In the genomic region with DNA sequence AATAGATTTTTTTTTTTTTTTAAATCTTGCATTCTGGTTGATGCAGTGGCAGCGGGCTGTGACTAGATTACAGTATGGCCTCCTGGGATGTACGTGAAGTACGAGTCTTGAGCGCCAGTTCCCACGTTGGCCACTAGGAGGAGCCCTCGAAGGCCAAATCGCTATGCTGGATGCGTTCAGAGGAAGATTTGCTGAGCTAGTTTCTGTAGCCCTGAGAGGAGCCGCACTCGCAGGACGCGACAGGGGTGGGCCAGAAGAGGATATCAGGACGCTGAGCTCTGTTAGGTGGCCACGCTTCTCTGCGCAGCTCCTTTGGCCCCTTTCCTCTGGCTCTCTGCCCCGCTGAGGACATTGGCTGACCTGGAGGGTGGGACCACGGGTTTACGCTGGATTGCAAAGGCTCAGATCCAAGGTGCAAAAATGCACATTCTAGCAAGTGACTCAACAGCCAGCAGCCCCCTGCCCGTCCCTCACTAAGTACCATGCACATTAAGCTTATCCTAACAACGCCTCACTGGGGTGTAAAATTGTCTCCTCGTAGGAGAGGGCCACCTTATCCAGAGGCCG, we compare ENCODE assay signal across 8 mouse cellular contexts. TPM values are rescaled to one million over a fixed set of nuclear protein-coding genes. Genes with fewer than 3 reads are reported as not detected.
DNase-seq lines count a peak whose midpoint lies in the region; ATAC-seq and TF ChIP-seq lines count a peak whose summit lies in the region.

No protein-coding gene starts in this region.

- peak overlapping the region; percentile 68 for H3K4me3 ChIP-seq in E14TG2a.4 (replicated peaks; ENCODE audit: low read length)
- H3K4me3 ChIP-seq in forebrain, embryonic 12.5 days (replicated peaks) = peak overlapping the region; percentile 26
- peak overlapping the region; percentile 24 for H3K4me3 ChIP-seq in heart, postnatal 0 days (ENCODE audit: low read depth, low read length)
- H3K4me3 ChIP-seq in liver, embryonic 15.5 days (replicated peaks) = peak overlapping the region; percentile 31
- no peak overlapping the region for H3K4me3 ChIP-seq in neural tube, embryonic 11.5 days (ENCODE audit: low read depth, low read length)
- H3K4me3 ChIP-seq in stomach, embryonic 16.5 days (replicated peaks; ENCODE audit: low read length) = peak overlapping the region; percentile 40

- H3K9ac ChIP-seq in forebrain, embryonic 12.5 days = peak overlapping the region; percentile 46
- H3K9ac ChIP-seq in heart, postnatal 0 days (replicated peaks; ENCODE audit: low read depth, low read length) = no peak overlapping the region
- H3K9ac ChIP-seq in liver, embryonic 15.5 days = no peak overlapping the region
- H3K9ac ChIP-seq in neural tube, embryonic 11.5 days (ENCODE audit: low read length) = peak overlapping the region; percentile 30
- H3K9ac ChIP-seq in stomach, embryonic 16.5 days (ENCODE audit: low read length) = peak overlapping the region; percentile 65

- H3K4me2 ChIP-seq in forebrain, embryonic 12.5 days = peak overlapping the region; percentile 54
- H3K4me2 ChIP-seq in heart, postnatal 0 days (ENCODE audit: low read depth, low read length) = peak overlapping the region; percentile 56
- H3K4me2 ChIP-seq in liver, embryonic 15.5 days = peak overlapping the region; percentile 52
- H3K4me2 ChIP-seq in neural tube, embryonic 11.5 days (ENCODE audit: low read depth) = peak overlapping the region; percentile 31
- H3K4me2 ChIP-seq in stomach, embryonic 16.5 days (ENCODE audit: low read depth, low read length) = peak overlapping the region; percentile 59

- H3K4me1 ChIP-seq in E14TG2a.4 (replicated peaks; ENCODE audit: low read depth, low read length) = peaks cover 13% of the 10 kb centered on the region
- peaks cover 8% of the 10 kb centered on the region for H3K4me1 ChIP-seq in forebrain, embryonic 12.5 days
- H3K4me1 ChIP-seq in heart, postnatal 0 days (ENCODE audit: control insufficient read depth, insufficient read depth) = no peaks in the 10 kb centered on the region
- H3K4me1 ChIP-seq in liver, embryonic 15.5 days (replicated peaks) = peaks cover 25% of the 10 kb centered on the region; the same call in 1 of the 2 replicates
- H3K4me1 ChIP-seq in neural tube, embryonic 11.5 days (ENCODE audit: control insufficient read depth, insufficient read depth, low read length) = no peaks in the 10 kb centered on the region
- H3K4me1 ChIP-seq in stomach, embryonic 16.5 days (ENCODE audit: control insufficient read depth, insufficient read depth, low read length) = peaks cover 6% of the 10 kb centered on the region; the same call in 1 of the 2 replicates

- no peak for TF ChIP-seq EP300 in heart, postnatal 0 days (IDR thresholded peaks at IDR 0.05; ENCODE audit: low read depth)

- DNase-seq in c-Kit-positive CD71-positive TER-119-negative erythroid progenitor cells, embryonic 14.5 days (ENCODE audit: low read depth) = peak; percentile 70
- peak; percentile 82 for DNase-seq in heart, postnatal 0 days (ENCODE audit: low spot score)
- peak; percentile 94 to 95 for DNase-seq in kidney, postnatal 36 days
- DNase-seq in neural tube, embryonic 11.5 days (ENCODE audit: low spot score) = peak; percentile 89

- peaks cover 24% of the 10 kb centered on the region for H3K27me3 ChIP-seq in E14TG2a.4 (ENCODE audit: insufficient read depth, low read length)
- peaks cover 8% of the 10 kb centered on the region; the same call in 1 of the 2 replicates for H3K27me3 ChIP-seq in forebrain, embryonic 12.5 days
- peaks cover 41% of the 10 kb centered on the region for H3K27me3 ChIP-seq in heart, postnatal 0 days (ENCODE audit: control insufficient read depth, insufficient read depth, low read length)
- 0 out of 2 replicates have a peak, but pooled peaks cover 4% of the 10 kb centered on the region for H3K27me3 ChIP-seq in liver, embryonic 15.5 days
- no peaks in the 10 kb centered on the region for H3K27me3 ChIP-seq in neural tube, embryonic 11.5 days (ENCODE audit: control insufficient read depth, insufficient read depth, low read length)
- H3K27me3 ChIP-seq in stomach, embryonic 16.5 days (ENCODE audit: control insufficient read depth, insufficient read depth, low read length) = no peaks in the 10 kb centered on the region

- peak; percentile 63 for ATAC-seq in forebrain, embryonic 12.5 days (ENCODE audit: low FRiP score)
- ATAC-seq in heart, postnatal 0 days (ENCODE audit: insufficient read depth, low read depth) = peak; percentile 64
- no peak for ATAC-seq in liver, embryonic 15.5 days (ENCODE audit: insufficient read depth)
- peak; percentile 69 for ATAC-seq in neural tube, embryonic 11.5 days (ENCODE audit: insufficient read depth, low FRiP score, low TSS enrichment)
- ATAC-seq in stomach, embryonic 16.5 days (ENCODE audit: insufficient read depth, low FRiP score) = peak; percentile 55; the same call in 1 of the 2 replicates

- TF ChIP-seq CTCF in E14TG2a.4 (conservative IDR thresholded peaks at IDR 0.05; ENCODE audit: low read length) = peak; percentile 99
- TF ChIP-seq CTCF in heart, postnatal 0 days (IDR thresholded peaks at IDR 0.05; ENCODE audit: low read depth) = peak; percentile 95

- 13% methylated on average over 22 of the region's 22 CpGs for WGBS in forebrain, embryonic 12.5 days
- 8% methylated on average over 22 of the region's 22 CpGs for WGBS in heart, postnatal 0 days
- 7% methylated on average over 22 of the region's 22 CpGs for WGBS in liver, embryonic 15.5 days (ENCODE audit: insufficient replicate concordance)
- 12% methylated on average over 22 of the region's 22 CpGs for WGBS in neural tube, embryonic 11.5 days
- 9% methylated on average over 22 of the region's 22 CpGs for WGBS in stomach, embryonic 16.5 days

- H3K27ac ChIP-seq in forebrain, embryonic 12.5 days = no peak overlapping the region
- no peak overlapping the region for H3K27ac ChIP-seq in heart, postnatal 0 days (ENCODE audit: low read depth)
- 0 out of 2 replicates have a peak overlapping the region, but pooled peaks have one; percentile 11 for H3K27ac ChIP-seq in liver, embryonic 15.5 days (replicated peaks)
- no peak overlapping the region for H3K27ac ChIP-seq in neural tube, embryonic 11.5 days (ENCODE audit: low read depth, low read length)
- H3K27ac ChIP-seq in stomach, embryonic 16.5 days (ENCODE audit: low read length) = no peak overlapping the region

- H3K9me3 ChIP-seq in E14TG2a.4 (ENCODE audit: low read length) = no peaks in the 10 kb centered on the region
- no peaks in the 10 kb centered on the region for H3K9me3 ChIP-seq in forebrain, embryonic 12.5 days
- H3K9me3 ChIP-seq in heart, postnatal 0 days (replicated peaks; ENCODE audit: control insufficient read depth, low read length) = no peaks in the 10 kb centered on the region
- no peaks in the 10 kb centered on the region for H3K9me3 ChIP-seq in liver, embryonic 15.5 days (replicated peaks)
- H3K9me3 ChIP-seq in neural tube, embryonic 11.5 days (ENCODE audit: control insufficient read depth, low read length) = no peaks in the 10 kb centered on the region
- H3K9me3 ChIP-seq in stomach, embryonic 16.5 days (replicated peaks; ENCODE audit: control insufficient read depth, low read length) = no peaks in the 10 kb centered on the region

- no peaks in the 10 kb centered on the region for H3K36me3 ChIP-seq in E14TG2a.4 (ENCODE audit: insufficient read depth, low read length)
- no peaks in the 10 kb centered on the region for H3K36me3 ChIP-seq in forebrain, embryonic 12.5 days (replicated peaks)
- no peaks in the 10 kb centered on the region for H3K36me3 ChIP-seq in heart, postnatal 0 days (replicated peaks; ENCODE audit: control insufficient read depth, insufficient read depth, low read length)
- no peaks in the 10 kb centered on the region for H3K36me3 ChIP-seq in liver, embryonic 15.5 days (replicated peaks)
- H3K36me3 ChIP-seq in neural tube, embryonic 11.5 days (ENCODE audit: control insufficient read depth, insufficient read depth, low read length) = no peaks in the 10 kb centered on the region
- H3K36me3 ChIP-seq in stomach, embryonic 16.5 days (ENCODE audit: control insufficient read depth, insufficient read depth, low read length) = no peaks in the 10 kb centered on the region

RNA-seq across cellular contexts. Expression of gene Hnf4a, which starts 28.4 kb away (rescaled TPM):
- not detected in 2 replicates for polyA plus RNA-seq in forebrain, embryonic 12.5 days (2016; fragmentation: Nextera tagmentation; extraction: Ambion mirVana)
- total RNA-seq in heart, postnatal 0 days (2014; rRNA removed; ENCODE audit: low replicate concordance) = not detected in 2 replicates
- polyA plus RNA-seq in heart, postnatal 0 days (2015; fragmentation: Nextera tagmentation; extraction: Ambion mirVana) = not detected in 2 replicates
- polyA plus RNA-seq in liver, embryonic 15.5 days (2015; fragmentation: Nextera tagmentation; extraction: Ambion mirVana) = 17.0 and 19.0 TPM in 2 replicates
- not detected in 2 replicates for polyA plus RNA-seq in neural tube, embryonic 11.5 days (2014; fragmentation: Nextera tagmentation; extraction: Ambion mirVana)
- polyA plus RNA-seq in stomach, embryonic 16.5 days (2015; fragmentation: Nextera tagmentation; extraction: Ambion mirVana) = 34.1 and 41.4 TPM in 2 replicates

RNA-seq across cellular contexts. Expression of gene R3hdml, which starts 42.9 kb away (rescaled TPM):
- polyA plus RNA-seq in forebrain, embryonic 12.5 days (2016; fragmentation: Nextera tagmentation; extraction: Ambion mirVana) = not detected in 2 replicates
- total RNA-seq in heart, postnatal 0 days (2014; rRNA removed; ENCODE audit: low replicate concordance) = not detected in 2 replicates
- not detected in 2 replicates for polyA plus RNA-seq in heart, postnatal 0 days (2015; fragmentation: Nextera tagmentation; extraction: Ambion mirVana)
- polyA plus RNA-seq in liver, embryonic 15.5 days (2015; fragmentation: Nextera tagmentation; extraction: Ambion mirVana) = not detected in 2 replicates
- 0.28 and 0.37 TPM in 2 replicates for polyA plus RNA-seq in neural tube, embryonic 11.5 days (2014; fragmentation: Nextera tagmentation; extraction: Ambion mirVana)
- polyA plus RNA-seq in stomach, embryonic 16.5 days (2015; fragmentation: Nextera tagmentation; extraction: Ambion mirVana) = not detected in 2 replicates

Comparison
In these comparisons a context has a peak if more than half of its experiments do, and no peak if none do; other contexts are left out.
1. H3K9ac ChIP-seq: peak in forebrain, embryonic 12.5 days (single experiment), neural tube, embryonic 11.5 days (single experiment) and stomach, embryonic 16.5 days (single experiment); none in heart, postnatal 0 days (single experiment) and liver, embryonic 15.5 days (single experiment).
2. RNA of gene Hnf4a, which starts 28.4 kb away (polyA plus RNA-seq): 34.1 to 41.4 TPM in stomach, embryonic 16.5 days and 17.0 to 19.0 TPM in liver, embryonic 15.5 days; not detected in heart, postnatal 0 days, not detected in neural tube, embryonic 11.5 days and not detected in forebrain, embryonic 12.5 days; every median in the first group is over 10 times any median in the second.
3. Peak in every context shown above with its lines, with median percentiles within 50 percentile points of each other: DNase-seq and H3K4me2 ChIP-seq.